Mouse (Mus musculus): ENCODE measurements around the gene Ifit1bl2. TPM values are rescaled to one million over a fixed set of nuclear protein-coding genes. Genes with fewer than 3 reads are reported as not detected.

The Ifit1bl2 gene
- polyA plus RNA-seq (2014; fragmentation: Illumina TruSeq; extraction: RNeasy Lipid Tissue Mini Kit (QIAGEN cat#74804); ENCODE audit: low read depth, low replicate concordance): 0.13 TPM

DNA sequence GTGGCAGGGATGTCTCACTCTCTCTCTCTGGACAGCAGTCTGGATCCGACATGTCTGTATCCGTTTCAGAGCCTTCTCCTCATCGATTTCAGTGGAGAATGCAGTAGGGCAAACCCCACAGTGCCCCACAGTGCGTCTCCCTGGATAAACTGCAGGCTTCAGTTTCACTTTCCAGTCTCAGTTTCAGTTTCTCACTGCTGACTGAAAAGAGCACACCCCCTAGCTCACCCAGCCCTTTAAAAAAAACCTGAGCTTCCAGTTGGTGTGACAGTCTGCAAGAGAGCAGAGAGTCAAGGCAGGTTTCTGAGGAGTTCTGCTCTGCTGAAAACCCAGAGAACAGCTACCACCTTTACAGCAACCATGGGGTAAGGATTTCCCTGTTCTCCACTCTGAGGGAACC, at the start of gene Ifit1bl2, which contains the start of gene Ifit1:
Gene Ifit1bl2, minus strand, starts transcription at position 121 of the 400 bp plus-strand sequence.
Gene Ifit1, plus strand, starts transcription at position 249 of the 400 bp plus-strand sequence.

DNA sequence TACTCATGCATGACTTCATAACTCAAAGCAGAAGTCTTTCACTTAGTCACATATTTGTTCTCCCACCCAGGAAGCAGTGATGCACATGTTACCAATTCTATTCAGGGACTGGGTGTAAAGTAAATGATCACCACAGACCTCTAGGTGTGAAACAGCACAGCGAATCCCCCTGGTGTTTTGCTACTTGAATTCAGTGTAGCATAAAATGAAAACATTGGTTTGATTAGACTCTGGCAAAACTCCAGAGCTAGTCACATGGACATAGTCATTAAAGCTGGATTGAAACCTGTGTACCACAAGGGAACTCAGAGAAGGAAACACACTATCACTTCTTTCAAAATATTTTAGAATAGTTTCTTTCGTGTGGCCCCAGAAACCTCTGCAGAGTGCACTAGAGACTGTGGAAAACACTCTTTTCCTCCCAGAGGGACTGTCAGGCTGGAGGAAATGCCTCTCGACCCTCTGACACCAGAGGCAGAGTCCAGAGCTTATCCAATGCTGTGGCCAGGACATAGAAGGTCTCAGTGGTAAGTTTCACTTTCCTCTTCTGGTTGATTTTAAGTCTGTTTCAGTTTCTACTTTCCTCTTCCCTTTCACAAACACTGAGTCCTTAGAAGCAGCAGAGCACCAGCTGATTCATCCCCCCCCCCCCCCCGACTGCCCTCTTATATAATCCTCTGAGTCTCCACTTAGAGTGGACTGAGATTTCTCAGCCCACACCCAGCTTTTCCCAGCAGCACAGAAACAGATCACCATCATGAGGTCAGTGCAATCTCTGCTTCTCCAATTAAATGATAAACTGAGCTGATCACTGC, 33.1 kb downstream of the Ifit1bl2 start, which contains the start of gene Ifit3b:
Gene Ifit3b, plus strand, starts transcription at position 734 of the 815 bp plus-strand sequence.

DNA sequence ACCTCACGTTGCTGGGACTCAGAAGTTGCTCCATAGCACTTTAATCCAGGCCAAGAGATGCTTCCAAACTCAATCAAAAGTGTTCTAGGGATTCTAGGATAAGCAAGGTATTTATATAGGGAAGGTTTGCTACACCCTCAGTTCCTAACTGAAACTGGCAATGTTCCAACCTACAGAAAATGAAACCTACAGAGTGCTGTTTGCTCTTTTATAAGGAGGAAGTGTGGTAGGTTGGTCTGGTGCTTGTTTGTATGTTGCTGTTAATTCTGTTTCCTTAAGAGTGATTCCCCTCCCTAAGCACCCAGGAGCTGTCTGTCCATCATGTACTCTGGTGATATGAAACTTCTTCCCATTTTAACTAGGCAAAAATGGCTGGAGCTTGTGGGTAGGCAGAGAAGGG, 38.7 kb downstream of the Ifit1bl2 start, which contains the start of gene Ifit1bl1:
Gene Ifit1bl1, minus strand, starts transcription at position 69 of the 400 bp plus-strand sequence.

DNA sequence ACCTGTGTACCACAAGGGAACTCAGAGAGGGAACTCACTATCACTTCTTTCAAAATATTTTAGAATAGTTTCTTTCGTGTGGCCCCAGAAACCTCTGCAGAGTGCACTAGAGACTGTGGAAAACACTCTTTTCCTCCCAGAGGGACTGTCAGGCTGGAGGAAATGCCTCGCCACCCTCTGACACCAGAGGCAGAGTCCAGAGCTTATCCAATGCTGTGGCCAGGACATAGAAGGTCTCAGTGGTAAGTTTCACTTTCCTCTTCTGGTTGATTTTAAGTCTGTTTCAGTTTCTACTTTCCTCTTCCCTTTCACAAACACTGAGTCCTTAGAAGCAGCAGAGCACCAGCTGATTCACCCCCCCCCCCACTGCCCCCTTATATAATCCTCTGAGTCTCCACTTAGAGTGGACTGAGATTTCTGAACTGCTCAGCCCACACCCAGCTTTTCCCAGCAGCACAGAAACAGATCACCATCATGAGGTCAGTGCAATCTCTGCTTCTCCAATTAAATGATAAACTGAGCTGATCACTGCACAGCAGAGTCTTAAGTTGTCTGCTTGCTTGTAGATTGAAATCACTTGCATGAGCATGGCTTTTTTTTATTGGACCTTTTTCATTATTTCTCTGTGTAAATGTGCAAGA, 57.3 kb downstream of the Ifit1bl2 start, which contains the start of gene Ifit3:
Gene Ifit3, plus strand, starts transcription at position 406 of the 641 bp plus-strand sequence.

Other genes starting within 250 kb of the Ifit1bl2 start
- gene Ch25h, start 165.6 kb downstream of the Ifit1bl2 start, polyA plus RNA-seq (2014; fragmentation: Illumina TruSeq; extraction: RNeasy Lipid Tissue Mini Kit (QIAGEN cat#74804); ENCODE audit: low read depth, low replicate concordance): not detected
- 297 TPM for gene Lipa, start 113.3 kb downstream of the Ifit1bl2 start, polyA plus RNA-seq (2014; fragmentation: Illumina TruSeq; extraction: RNeasy Lipid Tissue Mini Kit (QIAGEN cat#74804); ENCODE audit: low read depth, low replicate concordance)
- gene Ifit2, start 90.0 kb downstream of the Ifit1bl2 start, polyA plus RNA-seq (2014; fragmentation: Illumina TruSeq; extraction: RNeasy Lipid Tissue Mini Kit (QIAGEN cat#74804); ENCODE audit: low read depth, low replicate concordance): 6.1 TPM
- gene Ifit3, start 57.2 kb downstream of the Ifit1bl2 start, polyA plus RNA-seq (2014; fragmentation: Illumina TruSeq; extraction: RNeasy Lipid Tissue Mini Kit (QIAGEN cat#74804); ENCODE audit: low read depth, low replicate concordance): 20.4 TPM
- gene Ifit1bl1, start 38.8 kb downstream of the Ifit1bl2 start, polyA plus RNA-seq (2014; fragmentation: Illumina TruSeq; extraction: RNeasy Lipid Tissue Mini Kit (QIAGEN cat#74804); ENCODE audit: low read depth, low replicate concordance): 0.69 TPM
- 6.1 TPM for gene Ifit3b, start 32.8 kb downstream of the Ifit1bl2 start, polyA plus RNA-seq (2014; fragmentation: Illumina TruSeq; extraction: RNeasy Lipid Tissue Mini Kit (QIAGEN cat#74804); ENCODE audit: low read depth, low replicate concordance)
- gene Ifit1, start 128 bp upstream of the Ifit1bl2 start, polyA plus RNA-seq (2014; fragmentation: Illumina TruSeq; extraction: RNeasy Lipid Tissue Mini Kit (QIAGEN cat#74804); ENCODE audit: low read depth, low replicate concordance): 18.9 TPM
- gene Slc16a12, start 106.5 kb upstream of the Ifit1bl2 start, polyA plus RNA-seq (2014; fragmentation: Illumina TruSeq; extraction: RNeasy Lipid Tissue Mini Kit (QIAGEN cat#74804); ENCODE audit: low read depth, low replicate concordance): 61.3 TPM
- gene Pank1, start 238.7 kb upstream of the Ifit1bl2 start, polyA plus RNA-seq (2014; fragmentation: Illumina TruSeq; extraction: RNeasy Lipid Tissue Mini Kit (QIAGEN cat#74804); ENCODE audit: low read depth, low replicate concordance): 346 TPM